ENCODE assay signal across 8 mouse cellular contexts in the genomic region with DNA sequence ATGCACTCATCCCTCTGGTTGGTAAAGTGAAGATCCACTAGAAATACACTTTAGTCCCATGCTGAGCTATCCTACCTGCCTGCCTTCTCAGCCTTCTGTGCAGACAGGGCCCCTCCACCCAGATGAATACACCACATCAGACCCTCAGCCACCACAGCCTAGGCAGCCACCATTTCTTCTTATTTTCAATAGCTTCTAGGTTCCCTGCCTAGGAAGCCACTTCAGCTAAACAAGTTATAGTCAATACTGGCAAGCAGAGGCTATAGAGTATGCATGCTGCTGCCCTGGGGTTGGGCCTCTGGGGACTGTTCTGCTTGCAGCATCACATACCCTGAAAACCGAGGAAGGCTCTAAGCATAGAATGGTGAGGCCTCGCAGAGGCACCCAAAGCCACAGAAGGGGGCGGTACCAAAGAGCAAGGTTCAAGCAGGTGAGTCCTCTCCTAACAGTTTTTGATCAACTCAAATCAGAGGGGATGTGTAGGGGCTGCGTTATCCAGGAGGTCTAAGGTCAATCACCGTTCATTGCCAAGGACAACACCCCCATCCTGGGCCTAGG. TPM values are rescaled to one million over a fixed set of nuclear protein-coding genes. Genes with fewer than 3 reads are reported as not detected.
DNase-seq lines count a peak whose midpoint lies in the region; ATAC-seq lines count a peak whose summit lies in the region.

A gene (plus strand): TSS at position 341 of the 558 bp plus-strand sequence.

- no peaks in the 10 kb centered on the region for H3K27me3 ChIP-seq in forebrain, embryonic 10.5 days (ENCODE audit: poor library complexity, severe bottlenecking)

- DNase-seq in cerebellum, adult 8-10 months: peak; percentile 37
- no peak for DNase-seq in cerebellum, postnatal 4 days (ENCODE audit: low spot score in 2 of 2)
- DNase-seq in NIH3T3 (ENCODE audit: low read depth): peak; percentile 60
- DNase-seq in forebrain, embryonic 10.5 days (ENCODE audit: extremely low spot score, low spot score): no peak
- DNase-seq in heart, postnatal 25 days (ENCODE audit: low spot score): no peak
- peak in 1 of 2 experiments; percentile 4 for DNase-seq in layer of hippocampus, postnatal 14 days (ENCODE audit: low spot score in 2 of 2)
- peak; percentile 38 to 51 for DNase-seq in thymus, postnatal 36 days

- ATAC-seq in megakaryocyte progenitor cell, adult 5-6 weeks (replicated peaks; ENCODE audit: poor library complexity): peak; percentile 15; the same call in 1 of the 2 replicates

- no peaks in the 10 kb centered on the region for H3K9me3 ChIP-seq in forebrain, embryonic 10.5 days

- H3K27ac ChIP-seq in forebrain, embryonic 10.5 days: peak within 1 kb of the TSS; percentile 95

- peaks cover 59% of the 10 kb centered on the region for H3K36me3 ChIP-seq in forebrain, embryonic 10.5 days (replicated peaks)

- intact Hi-C loops in heart, postnatal 25 days (cut with DNase I): no loop called here

- peaks cover 25% of the 10 kb centered on the region for H3K4me1 ChIP-seq in forebrain, embryonic 10.5 days

- peak within 1 kb of the TSS; percentile 96 for H3K4me3 ChIP-seq in forebrain, embryonic 10.5 days

- 24% methylated on average over 5 of the region's 5 CpGs for WGBS in forebrain, embryonic 10.5 days

RNA-seq across cellular contexts. Expression of the gene that starts here (rescaled TPM):
- 78.5 and 86.9 TPM in 2 replicates for polyA plus RNA-seq in forebrain, embryonic 10.5 days (2016; fragmentation: Nextera tagmentation; extraction: Ambion mirVana)
- 10 to 100 TPM; 29.2 to 32.7 TPM for total RNA-seq in heart, postnatal 25 days (2021)
- total RNA-seq in layer of hippocampus, postnatal 14 days (2021): 10 to 100 TPM; 51.2 to 55.5 TPM
- total RNA-seq in megakaryocyte progenitor cell, adult 5-6 weeks (2015): 19.2 and 20.3 TPM in 2 replicates
- 79.3 and 93.2 TPM in 2 replicates for total RNA-seq in megakaryocyte progenitor cell, adult 5-6 weeks (2017)

Comparison
In these comparisons a context has a peak if more than half of its experiments do, and no peak if none do; other contexts are left out.
1. DNase-seq: peak in cerebellum, adult 8-10 months (single experiment), NIH3T3 (single experiment) and thymus, postnatal 36 days (2 of 2); none in cerebellum, postnatal 4 days (0 of 2), forebrain, embryonic 10.5 days (single experiment) and heart, postnatal 25 days (single experiment).